Mouse (Mus musculus) limb, embryonic 12.5 days (tissue): Measurements from ENCODE around the gene Bglap. TPM values are rescaled to one million over a fixed set of nuclear protein-coding genes. Genes with fewer than 3 reads are reported as not detected.

Experiments
- ATAC-seq: fragments of 200-750 bp; cut with Nextera tagmentation; 2 replicates; pipeline ENCODE4 v1.8.0; 2017; ENCODE audit warnings: low read depth, moderate TSS enrichment; ENCODE audit not compliant: insufficient number of reproducible peaks, insufficient read depth, low FRiP score, low TSS enrichment
- H3K27ac ChIP-seq: fragments of 300-500 bp; sonication (generic); 2 replicates; pipeline ENCODE4 v1.5.1; 2016; ENCODE audit warnings: mild to moderate bottlenecking, moderate library complexity
- H3K27me3 ChIP-seq: fragments of 300-500 bp; sonication (generic); 2 replicates; pipeline ENCODE4 v1.6.1; 2016; ENCODE audit warnings: mild to moderate bottlenecking, moderate library complexity
- H3K36me3 ChIP-seq: fragments of 300-500 bp; sonication (generic); 2 replicates; pipeline ENCODE4 v1.6.1; 2016; ENCODE audit warnings: mild to moderate bottlenecking, moderate library complexity
- H3K4me1 ChIP-seq: fragments of 300-500 bp; sonication (generic); replicated peaks from 2 replicates; pipeline ENCODE4 v1.6.1; 2016
- H3K4me2 ChIP-seq: fragments of 300-500 bp; sonication (generic); 2 replicates; pipeline ENCODE4 v1.6.1; 2016; ENCODE audit warnings: mild to moderate bottlenecking, moderate library complexity
- H3K4me3 ChIP-seq: fragments of 300-500 bp; sonication (generic); replicated peaks from 2 replicates; pipeline ENCODE4 v1.5.1; 2016; ENCODE audit warnings: mild to moderate bottlenecking
- H3K9ac ChIP-seq: fragments of 300-500 bp; sonication (generic); replicated peaks from 2 replicates; pipeline ENCODE4 v1.6.1; 2016; ENCODE audit warnings: mild to moderate bottlenecking, moderate library complexity
- H3K9me3 ChIP-seq: fragments of 300-500 bp; sonication (generic); 2 replicates; pipeline ENCODE4 v1.6.1; 2016; ENCODE audit warnings: mild to moderate bottlenecking, moderate library complexity
- WGBS: fragments of 180-500 bp; shearing (Covaris S2); methylation state at CpG from one replicate; pipeline ENCODE4 v1.1.7; 2016; 5-methylcytosine and 5-hydroxymethylcytosine counted together
- polyA plus RNA-seq: library from polyadenylated mRNA; unstranded; fragments of >200 nt; fragmentation: Nextera tagmentation; extraction: Ambion mirVana; gene quantifications from 2 replicates; pipeline ENCODE4 v1.2.1, GENCODE M21; 2016

Bglap gene
- polyA plus RNA-seq, 1 experiment from 2014 or later, result not detected

GRCm38 (mm10) chr3:88337367-88338020, 46.8 kb downstream of the Bglap start:
- Histone ChIP-seq H3K4me3 (peak overlapping the region; percentile 83), H3K27ac (no peak overlapping the region), H3K27me3 (no peaks in the 10 kb centered on the region), H3K9ac (no peak overlapping the region), H3K4me2 (peak overlapping the region; percentile 75), H3K36me3 (peaks cover 13% of the 10 kb centered on the region), H3K4me1 (peaks cover 18% of the 10 kb centered on the region), H3K9me3 (no peaks in the 10 kb centered on the region)
- ATAC-seq, result no peak
- 88% methylated on average over 11 of the region's 11 CpGs for WGBS

- peak within 1 kb of the TSS; percentile 83 for H3K4me3 ChIP-seq
- H3K9me3 ChIP-seq, result no peaks in the 10 kb centered on the region
- peak within 1 kb of the TSS; percentile 91 for H3K27ac ChIP-seq
- peak; percentile 88 for ATAC-seq
- 0 out of 2 replicates have a peak, but pooled peaks cover 4% of the 10 kb centered on the region for H3K36me3 ChIP-seq
- H3K4me1 ChIP-seq, result peaks cover 18% of the 10 kb centered on the region
- H3K4me2 ChIP-seq, result peak within 1 kb of the TSS; percentile 75
- WGBS, result 2% methylated on average over 55 of the region's 66 CpGs
- peak within 1 kb of the TSS; percentile 92 for H3K9ac ChIP-seq
- H3K27me3 ChIP-seq, result no peaks in the 10 kb centered on the region
Measured at GRCm38 (mm10) chr3:88336058-88337013, 47.9 kb downstream of the Bglap start, which contains the start of the genes Tmem79 and Smg5. Gene Tmem79, minus strand, starts transcription at chr3:88336148. Gene Smg5, plus strand, starts transcription at chr3:88336260.

GRCm38 (mm10) chr3:88335436-88336053, 48.7 kb downstream of the Bglap start:
- Histone ChIP-seq H3K9ac (peak overlapping the region; percentile 92), H3K4me2 (peak overlapping the region; percentile 75), H3K9me3 (no peaks in the 10 kb centered on the region), H3K4me1 (peaks cover 18% of the 10 kb centered on the region), H3K36me3 (peaks cover 8% of the 10 kb centered on the region; the same call in 1 of the 2 replicates), H3K27ac (peak overlapping the region; percentile 91), H3K4me3 (peak overlapping the region; percentile 83), H3K27me3 (no peaks in the 10 kb centered on the region)
- 1% methylated on average over 27 of the region's 27 CpGs for WGBS
- peak; percentile 39; the same call in 1 of the 2 replicates for ATAC-seq

GRCm38 (mm10) chr3:88334902-88335435, 49.3 kb downstream of the Bglap start:
- Histone ChIP-seq H3K9ac (peak overlapping the region; percentile 92), H3K27me3 (no peaks in the 10 kb centered on the region), H3K4me1 (peaks cover 18% of the 10 kb centered on the region), H3K27ac (peak overlapping the region; percentile 0; the same call in 1 of the 2 replicates), H3K4me3 (peak overlapping the region; percentile 83), H3K4me2 (peak overlapping the region; percentile 75), H3K9me3 (no peaks in the 10 kb centered on the region), H3K36me3 (peaks cover 11% of the 10 kb centered on the region; the same call in 1 of the 2 replicates)
- 44% methylated on average over 3 of the region's 3 CpGs for WGBS
- ATAC-seq, result no peak

- H3K4me2 ChIP-seq, result peak overlapping the region; percentile 75; the same call in 1 of the 2 replicates
- no peak overlapping the region; the same call in 1 of the 2 replicates for H3K4me3 ChIP-seq
- H3K9ac ChIP-seq, result peak overlapping the region; percentile 37; the same call in 1 of the 2 replicates
- no peaks in the 10 kb centered on the region for H3K9me3 ChIP-seq
- no peaks in the 10 kb centered on the region for H3K27me3 ChIP-seq
- H3K27ac ChIP-seq, result peak overlapping the region; percentile 29; the same call in 1 of the 2 replicates
- H3K4me1 ChIP-seq, result peaks cover 18% of the 10 kb centered on the region
- ATAC-seq, result no peak
- WGBS, result 48% methylated on average over 12 of the region's 12 CpGs
- H3K36me3 ChIP-seq, result peaks cover 19% of the 10 kb centered on the region
Measured at GRCm38 (mm10) chr3:88334029-88334658, 50.1 kb downstream of the Bglap start.

Other genes starting within 250 kb of the Bglap start
- gene Mef2d, start 242.1 kb downstream of the Bglap start, polyA plus RNA-seq, result 12.1 and 14.3 TPM in 2 replicates
- 1.3 TPM in 2 replicates for gene Rhbg, start 129.8 kb downstream of the Bglap start, polyA plus RNA-seq
- gene Gm38392, start 97.3 kb downstream of the Bglap start, polyA plus RNA-seq, result 0.25 TPM in 1 of 2 replicates, not detected in the other
- gene Tsacc, start 87.5 kb downstream of the Bglap start, polyA plus RNA-seq, result 13.5 and 14.3 TPM in 2 replicates
- gene Cct3, start 87.3 kb downstream of the Bglap start, polyA plus RNA-seq, result 642 and 647 TPM in 2 replicates
- gene Glmp, start 59.4 kb downstream of the Bglap start, polyA plus RNA-seq, result 143 and 164 TPM in 2 replicates
- 2.6 and 2.9 TPM in 2 replicates for gene Tmem79, start 48.3 kb downstream of the Bglap start, polyA plus RNA-seq
- gene Smg5, start 48.2 kb downstream of the Bglap start, polyA plus RNA-seq, result 69.2 and 74.4 TPM in 2 replicates
- 2.8 and 3.2 TPM in 2 replicates for gene Paqr6, start 19.9 kb downstream of the Bglap start, polyA plus RNA-seq
- gene Bglap3, start 11.7 kb downstream of the Bglap start, polyA plus RNA-seq, result 0.10 and 0.29 TPM in 2 replicates
- not detected in 2 replicates for gene Bglap2, start 5.8 kb downstream of the Bglap start, polyA plus RNA-seq
- gene Pmf1, start 25.9 kb upstream of the Bglap start, polyA plus RNA-seq, result 149 and 151 TPM in 2 replicates
- gene Slc25a44, start 40.7 kb upstream of the Bglap start, polyA plus RNA-seq, result 13.7 and 16.2 TPM in 2 replicates
- 8.0 and 8.3 TPM in 2 replicates for gene Sema4a, start 76.7 kb upstream of the Bglap start, polyA plus RNA-seq
- gene Lmna, start 125.5 kb upstream of the Bglap start, polyA plus RNA-seq, result 51.8 and 56.4 TPM in 2 replicates
- 37.4 and 38.0 TPM in 2 replicates for gene Mex3a, start 147.9 kb upstream of the Bglap start, polyA plus RNA-seq
- 2.6 and 3.5 TPM in 2 replicates for gene Rab25, start 163.8 kb upstream of the Bglap start, polyA plus RNA-seq
- gene Lamtor2, start 168.6 kb upstream of the Bglap start, polyA plus RNA-seq, result 134 and 139 TPM in 2 replicates
- 62.6 and 67.0 TPM in 2 replicates for gene Ubqln4, start 169.3 kb upstream of the Bglap start, polyA plus RNA-seq
- gene Ssr2, start 191.4 kb upstream of the Bglap start, polyA plus RNA-seq, result 184 and 190 TPM in 2 replicates
- gene Arhgef2, start 221.5 kb upstream of the Bglap start, polyA plus RNA-seq, result 122 and 123 TPM in 2 replicates